Mouse (Mus musculus) retina, postnatal 7 days (tissue): ENCODE results near the gene Slc44a2.
"Not testable (repeated sequence)": the region's sequence is repeated elsewhere in the genome, so short reads cannot be mapped to it uniquely, and the experiment has no call there.

Experiments used
- DNase-seq: peaks from one replicate; pipeline ENCODE4 v3.0.0-alpha.2; 2012; ENCODE audit warnings: low read depth, low spot score

Slc44a2 gene

GRCm38 (mm10) chr9:21299014-21299413 is 21.5 kb upstream of the Slc44a2 start:
- DNase-seq, result no peak

- no peak for DNase-seq
Measured at GRCm38 (mm10) chr9:21305065-21305464, 15.4 kb upstream of the Slc44a2 start.

- no peak for DNase-seq
Measured at GRCm38 (mm10) chr9:21309150-21309741, 11.3 kb upstream of the Slc44a2 start.

GRCm38 (mm10) chr9:21311695-21312094 is 8.8 kb upstream of the Slc44a2 start:
- no peak for DNase-seq

GRCm38 (mm10) chr9:21312134-21312533 is 8.4 kb upstream of the Slc44a2 start, which contains the start of gene Ap1m2:
Ap1m2 (minus strand) TSS chr9:21312337.
- no peak for DNase-seq

- peak; percentile 79 for DNase-seq
Measured at GRCm38 (mm10) chr9:21313394-21313793, 7.1 kb upstream of the Slc44a2 start.

- no peak for DNase-seq
Measured at GRCm38 (mm10) chr9:21314367-21315140, 5.9 kb upstream of the Slc44a2 start.

- no peak for DNase-seq
Measured at GRCm38 (mm10) chr9:21315421-21315820, 5.1 kb upstream of the Slc44a2 start.

GRCm38 (mm10) chr9:21316696-21317095 is 3.8 kb upstream of the Slc44a2 start:
- no peak for DNase-seq

- DNase-seq, result no peak
Measured at GRCm38 (mm10) chr9:21318792-21319191, 1.7 kb upstream of the Slc44a2 start.

GRCm38 (mm10) chr9:21319503-21319902 is 995 bp upstream of the Slc44a2 start:
- no peak for DNase-seq

GRCm38 (mm10) chr9:21320280-21320618 is 249 bp upstream of the Slc44a2 start:
- DNase-seq, result no peak

- no peak for DNase-seq
Measured at GRCm38 (mm10) chr9:21321513-21321835, 976 bp downstream of the Slc44a2 start.

- no peak for DNase-seq
Measured at GRCm38 (mm10) chr9:21322211-21322916, 1.9 kb downstream of the Slc44a2 start.

- not testable (repeated sequence) for DNase-seq
Measured at GRCm38 (mm10) chr9:21322917-21323297, 2.4 kb downstream of the Slc44a2 start.

- DNase-seq, result no peak
Measured at GRCm38 (mm10) chr9:21324269-21324668, 3.8 kb downstream of the Slc44a2 start.

- DNase-seq, result no peak
Measured at GRCm38 (mm10) chr9:21327569-21327968, 7.1 kb downstream of the Slc44a2 start.

GRCm38 (mm10) chr9:21328041-21328440 is 7.5 kb downstream of the Slc44a2 start:
- no peak for DNase-seq

GRCm38 (mm10) chr9:21329041-21329440 is 8.5 kb downstream of the Slc44a2 start:
- DNase-seq, result no peak

- DNase-seq, result no peak
Measured at GRCm38 (mm10) chr9:21329699-21330289, 9.3 kb downstream of the Slc44a2 start.

GRCm38 (mm10) chr9:21331365-21332140 is 11.1 kb downstream of the Slc44a2 start:
- DNase-seq, result no peak
